Mouse (Mus musculus) embryonic facial prominence, embryonic 11.5 days (tissue): Measurements from ENCODE around the gene Parp14. TPM values are rescaled to one million over a fixed set of nuclear protein-coding genes. Genes with fewer than 3 reads are reported as not detected.
"Not testable (repeated sequence)": the region's sequence is repeated elsewhere in the genome, so short reads cannot be mapped to it uniquely, and the experiment has no call there.

Source experiments
- ATAC-seq: fragments of 200-750 bp; cut with Nextera tagmentation; replicated peaks from 2 replicates; pipeline ENCODE4 v1.8.0; 2017; ENCODE audit warnings: low read depth; ENCODE audit not compliant: insufficient number of reproducible peaks, low FRiP score, low TSS enrichment
- DNase-seq: peaks from one replicate; pipeline ENCODE4 v3.0.0-alpha.2; 2015; ENCODE audit warnings: low spot score
- H3K27ac ChIP-seq: fragments of 300-500 bp; sonication (generic); replicated peaks from 2 replicates; pipeline ENCODE4 v1.5.1; 2014; ENCODE audit warnings: mild to moderate bottlenecking, low read depth, low read length, control low read depth
- H3K27me3 ChIP-seq: fragments of 300-500 bp; sonication (generic); 2 replicates; pipeline ENCODE4 v1.6.1; 2014; ENCODE audit warnings: mild to moderate bottlenecking, low read length, moderate library complexity, mixed read lengths; ENCODE audit not compliant: control insufficient read depth, insufficient read depth
- H3K36me3 ChIP-seq: fragments of 300-500 bp; sonication (generic); replicated peaks from 2 replicates; pipeline ENCODE4 v1.6.1; 2014; ENCODE audit warnings: low read depth, mild to moderate bottlenecking, low read length, moderate library complexity, mixed read lengths; ENCODE audit not compliant: control insufficient read depth, insufficient read depth
- H3K4me1 ChIP-seq: fragments of 300-500 bp; sonication (generic); 2 replicates; pipeline ENCODE4 v1.6.1; 2014; ENCODE audit warnings: low read length, mixed read lengths; ENCODE audit not compliant: control insufficient read depth, insufficient read depth
- H3K4me2 ChIP-seq: fragments of 300-500 bp; sonication (generic); 2 replicates; pipeline ENCODE4 v1.6.1; 2014; ENCODE audit warnings: low read depth, mild to moderate bottlenecking, control low read depth, low read length, moderate library complexity
- H3K4me3 ChIP-seq: fragments of 300-500 bp; sonication (generic); 2 replicates; pipeline ENCODE4 v1.5.1; 2014; ENCODE audit warnings: low read depth, low read length, control low read depth
- H3K9ac ChIP-seq: fragments of 300-500 bp; sonication (generic); replicated peaks from 2 replicates; pipeline ENCODE4 v1.6.1; 2014; ENCODE audit warnings: mild to moderate bottlenecking, control low read depth, low read length
- H3K9me3 ChIP-seq: fragments of 300-500 bp; sonication (generic); replicated peaks from 2 replicates; pipeline ENCODE4 v1.6.1; 2016; ENCODE audit warnings: mild to moderate bottlenecking, low read length, inconsistent platforms, mixed read lengths; ENCODE audit not compliant: control insufficient read depth
- WGBS: fragments of 180-500 bp; shearing (Covaris S2); extraction: QIAGEN DNeasy Blood & Tissue Kit; methylation state at CpG from one replicate; pipeline ENCODE4 v1.1.7; 2014; 5-methylcytosine and 5-hydroxymethylcytosine counted together
- polyA plus RNA-seq: library from polyadenylated mRNA; unstranded; fragments of >200 nt; fragmentation: Nextera tagmentation; extraction: Ambion mirVana; gene quantifications from 2 replicates; pipeline ENCODE4 v1.2.1, GENCODE M21; 2014

Gene Parp14
- polyA plus RNA-seq, 1 experiment from 2014 or later = 0.29 TPM

DNA sequence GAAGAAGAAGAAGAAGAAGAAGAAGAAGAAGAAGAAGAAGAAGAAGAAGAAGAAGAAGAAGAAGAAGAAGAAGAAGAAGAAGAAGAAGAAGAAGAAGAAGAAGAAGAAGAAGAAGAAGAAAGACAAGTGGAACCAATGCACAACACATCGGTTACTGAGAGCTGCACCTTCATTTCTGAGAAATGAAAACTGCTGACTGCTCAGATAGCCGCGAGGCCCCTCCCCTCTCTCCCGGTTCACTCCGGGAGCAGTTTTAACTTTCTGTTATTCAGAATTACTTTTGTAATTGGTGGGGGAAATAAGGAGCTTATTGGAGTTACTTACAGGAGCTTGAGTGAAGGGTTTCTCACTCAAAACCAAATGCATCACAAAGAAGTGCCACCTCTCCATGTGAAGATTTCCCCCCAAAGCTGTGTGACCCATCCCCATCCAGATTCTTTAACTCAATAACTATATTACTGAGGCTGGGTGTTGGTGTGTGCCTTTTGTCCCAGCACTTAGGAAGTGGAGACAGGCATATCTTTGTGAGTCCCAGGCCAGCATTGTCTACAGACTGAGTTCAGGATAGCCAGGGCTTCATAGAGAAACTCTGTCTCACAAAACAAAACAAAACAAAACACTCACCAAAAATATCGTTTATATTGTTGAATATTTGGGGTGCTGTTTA is 34.6 kb upstream of the Parp14 start:
- no peaks in the 10 kb centered on the region for H3K4me1 ChIP-seq
- no peaks in the 10 kb centered on the region for H3K36me3 ChIP-seq
- no peak overlapping the region for H3K4me2 ChIP-seq
- no peaks in the 10 kb centered on the region for H3K9me3 ChIP-seq
- ATAC-seq (no peak), DNase-seq (no peak)
- H3K27me3 ChIP-seq = no peaks in the 10 kb centered on the region
- H3K27ac ChIP-seq = no peak overlapping the region
- no peak overlapping the region for H3K9ac ChIP-seq
- no peak overlapping the region for H3K4me3 ChIP-seq
- 79% methylated on average over 6 of the region's 6 CpGs for WGBS

DNA sequence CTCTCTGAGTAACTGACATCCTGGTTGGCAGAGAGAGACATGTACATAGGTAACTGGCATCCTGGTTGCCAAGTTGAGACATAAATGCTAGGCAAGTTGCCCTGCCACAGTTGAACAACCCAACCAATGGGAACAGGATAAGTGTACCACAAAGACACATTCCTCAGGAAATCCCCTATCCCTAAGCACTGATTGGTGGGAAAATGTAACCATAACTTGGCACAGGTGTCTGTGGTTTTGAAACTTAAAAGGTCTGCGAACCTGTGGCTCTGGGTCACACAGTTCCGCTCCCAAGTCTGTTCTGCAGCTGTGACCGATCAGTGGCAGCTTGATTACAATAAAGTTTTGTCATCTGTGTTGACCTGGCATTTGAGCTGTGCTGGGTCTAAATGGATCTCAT is 34.0 kb upstream of the Parp14 start:
- ATAC-seq = no peak

DNA sequence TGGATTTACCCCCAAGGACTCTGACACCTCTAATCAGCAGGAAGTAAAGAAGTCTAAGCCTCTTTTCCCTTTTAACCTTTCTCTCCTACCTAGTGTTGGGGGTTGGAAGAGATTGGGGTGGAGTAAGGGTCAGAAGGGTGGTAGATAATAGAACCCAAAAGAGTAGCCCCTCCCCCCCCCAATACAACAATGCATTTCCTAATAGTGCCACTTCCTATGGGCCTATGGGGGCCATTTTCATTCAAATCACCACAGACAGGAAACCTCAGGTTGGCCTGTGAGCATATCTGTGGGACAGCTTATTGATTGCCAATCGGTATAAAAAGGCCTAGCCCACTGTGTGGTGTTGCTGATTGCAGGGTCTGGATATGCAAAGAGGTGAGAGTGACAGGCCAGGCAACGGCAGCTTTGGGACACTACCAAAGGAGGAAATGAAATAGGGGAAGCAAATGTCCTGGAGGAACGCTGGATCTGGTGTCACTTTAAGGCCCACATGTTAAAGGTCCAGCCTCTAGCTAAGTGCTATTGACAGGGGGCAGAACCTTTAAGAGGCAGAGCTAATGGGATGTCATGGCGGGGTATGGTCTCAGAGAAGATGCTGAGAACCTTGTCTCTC is 32.9 kb upstream of the Parp14 start:
- H3K4me2 ChIP-seq = no peak overlapping the region
- ATAC-seq (no peak), DNase-seq (no peak)
- no peaks in the 10 kb centered on the region for H3K36me3 ChIP-seq
- H3K9ac ChIP-seq = no peak overlapping the region
- H3K4me3 ChIP-seq = no peak overlapping the region
- H3K9me3 ChIP-seq = no peaks in the 10 kb centered on the region
- WGBS = 66% methylated on average over 4 of the region's 4 CpGs
- no peaks in the 10 kb centered on the region for H3K27me3 ChIP-seq
- H3K27ac ChIP-seq = no peak overlapping the region
- H3K4me1 ChIP-seq = no peaks in the 10 kb centered on the region

More for the DNA sequence above, 34.0 kb upstream of the Parp14 start:
- H3K4me2 ChIP-seq = no peak overlapping the region
- no peaks in the 10 kb centered on the region for H3K36me3 ChIP-seq
- no peaks in the 10 kb centered on the region for H3K27me3 ChIP-seq
- 70% methylated on average over 3 of the region's 3 CpGs for WGBS
- H3K4me1 ChIP-seq = no peaks in the 10 kb centered on the region
- H3K9me3 ChIP-seq = no peaks in the 10 kb centered on the region
- no peak overlapping the region for H3K9ac ChIP-seq
- no peak overlapping the region for H3K27ac ChIP-seq
- H3K4me3 ChIP-seq = no peak overlapping the region
- no peak for DNase-seq

DNA sequence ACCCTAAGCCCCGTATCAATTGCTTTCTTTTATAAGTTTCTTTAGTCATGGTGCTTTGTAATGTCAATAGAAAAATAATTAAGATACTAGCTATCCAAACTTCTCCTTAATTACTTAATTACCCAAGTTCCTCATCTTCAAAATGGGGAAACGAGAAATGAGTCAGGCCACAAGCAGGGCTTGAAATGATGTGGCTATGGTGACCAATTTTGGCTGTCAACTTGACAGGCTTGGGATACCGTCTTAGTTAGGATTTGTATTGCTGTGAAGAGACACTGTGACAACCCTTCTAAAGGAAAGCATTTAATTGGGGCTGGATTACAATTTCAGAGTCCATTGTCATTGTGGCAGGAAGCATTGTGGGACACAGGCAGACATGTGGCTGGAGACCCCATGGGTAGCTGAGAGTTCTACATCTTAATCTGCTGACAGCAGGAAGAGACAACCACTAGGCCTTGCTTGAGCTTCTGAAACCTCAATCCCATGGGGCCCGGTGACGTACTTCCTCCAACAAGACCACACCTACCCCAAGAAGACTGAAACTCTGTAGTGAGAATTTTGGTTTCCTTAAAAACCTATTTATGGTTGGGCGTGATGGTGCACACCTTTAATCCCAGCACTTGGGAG is 31.8 kb upstream of the Parp14 start:
- Histone ChIP-seq H3K4me1 (no peaks in the 10 kb centered on the region), H3K9ac (no peak overlapping the region)
- 85% methylated on average over 6 of the region's 6 CpGs for WGBS

DNA sequence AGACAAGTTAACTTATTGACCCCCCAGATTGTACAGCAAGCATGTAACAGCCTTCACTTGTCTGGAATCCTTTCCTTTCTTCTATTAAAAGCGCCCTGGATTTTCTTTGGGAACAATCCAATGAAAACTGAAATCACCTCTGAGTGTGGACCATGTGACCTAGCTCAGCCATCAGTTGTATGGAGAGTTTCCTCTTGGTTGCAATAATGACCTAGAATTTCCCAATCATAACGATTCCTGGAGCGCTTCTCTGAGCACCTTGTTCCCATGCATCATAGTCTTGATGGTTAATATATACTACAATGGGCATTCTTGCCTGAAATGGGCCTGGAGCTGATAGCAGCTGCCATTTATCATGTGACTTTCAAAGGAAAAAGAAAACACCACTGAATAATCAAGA is 29.2 kb upstream of the Parp14 start:
- Histone ChIP-seq H3K36me3 (no peaks in the 10 kb centered on the region), H3K4me2 (no peak overlapping the region), H3K9me3 (no peaks in the 10 kb centered on the region), H3K27ac (no peak overlapping the region), H3K9ac (no peak overlapping the region), H3K27me3 (no peaks in the 10 kb centered on the region), H3K4me1 (no peaks in the 10 kb centered on the region), H3K4me3 (no peak overlapping the region)
- ATAC-seq (no peak), DNase-seq (no peak)
- 85% methylated on average over 3 of the region's 3 CpGs for WGBS

More for the DNA sequence above, 31.8 kb upstream of the Parp14 start:
- DNase-seq (no peak), ATAC-seq (no peak)
- Histone ChIP-seq H3K27me3 (no peaks in the 10 kb centered on the region), H3K27ac (no peak overlapping the region), H3K36me3 (no peaks in the 10 kb centered on the region), H3K4me2 (no peak overlapping the region), H3K9me3 (no peaks in the 10 kb centered on the region), H3K4me3 (no peak overlapping the region)

DNA sequence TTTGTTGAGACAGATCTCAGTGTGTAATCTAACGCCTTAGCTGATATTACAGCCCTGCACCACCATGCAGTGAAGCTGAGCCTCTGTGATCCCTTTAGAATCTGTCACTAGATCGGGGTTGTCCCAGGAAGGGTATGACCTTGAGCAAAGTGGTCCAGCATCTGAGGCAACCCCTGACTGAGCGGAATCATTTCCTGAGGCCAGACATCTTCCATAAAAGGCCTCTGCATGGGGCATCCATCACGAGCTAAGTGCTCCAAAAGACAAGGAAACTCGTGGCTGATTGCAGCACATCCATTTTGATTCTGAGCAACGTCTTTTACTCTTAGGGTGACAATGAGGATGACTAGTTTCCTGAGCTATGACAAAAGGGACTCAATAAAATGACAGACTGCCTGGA is 23.7 kb upstream of the Parp14 start:
- no peak for ATAC-seq
- H3K4me1 ChIP-seq = no peaks in the 10 kb centered on the region
- no peak overlapping the region for H3K9ac ChIP-seq
- no peak overlapping the region for H3K4me3 ChIP-seq
- H3K9me3 ChIP-seq = no peaks in the 10 kb centered on the region
- WGBS = 72% methylated on average over 6 of the region's 6 CpGs
- no peaks in the 10 kb centered on the region for H3K27me3 ChIP-seq
- no peak for DNase-seq
- no peak overlapping the region for H3K27ac ChIP-seq
- no peak overlapping the region for H3K4me2 ChIP-seq
- no peaks in the 10 kb centered on the region for H3K36me3 ChIP-seq

DNA sequence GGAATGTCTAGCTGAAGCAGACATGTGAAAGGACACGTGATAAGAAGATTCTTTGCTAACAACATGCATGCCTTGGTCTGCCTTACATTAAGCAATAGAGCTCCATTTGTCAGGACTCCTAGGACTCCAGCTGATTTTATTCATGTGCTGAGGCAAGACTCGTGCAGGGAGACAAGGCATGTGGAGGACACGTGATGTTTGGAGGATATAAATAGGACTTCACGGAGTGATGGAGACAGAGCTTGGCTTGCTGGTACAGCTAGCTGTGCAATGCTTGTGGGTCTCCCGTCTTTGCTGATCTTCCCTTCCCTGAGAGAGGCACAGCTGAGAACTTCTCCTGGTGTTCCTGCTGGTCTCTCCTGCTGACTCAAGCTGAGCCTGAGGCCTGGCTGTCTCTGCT is 20.3 kb upstream of the Parp14 start:
- H3K36me3 ChIP-seq, H3K4me1 ChIP-seq, H3K4me3 ChIP-seq, H3K27ac ChIP-seq, ATAC-seq, H3K27me3 ChIP-seq, H3K9me3 ChIP-seq, H3K9ac ChIP-seq, H3K4me2 ChIP-seq, DNase-seq: not testable (repeated sequence)
- WGBS = 79% methylated on average over 5 of the region's 5 CpGs

DNA sequence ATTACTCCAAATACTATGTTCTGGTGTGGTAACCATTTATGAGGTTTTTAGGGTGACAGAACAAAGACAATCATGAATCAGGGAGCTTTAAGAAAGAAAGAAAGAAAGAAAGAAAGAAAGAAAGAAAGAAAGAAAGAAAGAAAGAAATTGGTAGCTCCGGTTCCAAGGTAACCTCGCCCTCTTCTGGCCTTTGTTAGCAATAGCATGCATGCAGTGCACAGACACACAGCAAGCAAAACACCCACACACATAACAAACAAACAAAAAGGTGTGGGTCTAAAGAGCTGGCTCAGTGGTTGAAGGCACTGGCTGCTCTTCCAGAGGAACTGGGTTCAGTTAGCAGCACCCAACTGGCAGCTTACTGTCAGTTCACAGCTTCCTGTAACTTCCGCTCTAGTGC is 19.3 kb upstream of the Parp14 start:
- H3K27ac ChIP-seq = no peak overlapping the region
- no peaks in the 10 kb centered on the region for H3K9me3 ChIP-seq
- ATAC-seq (no peak), DNase-seq (no peak)
- no peaks in the 10 kb centered on the region for H3K36me3 ChIP-seq
- H3K4me2 ChIP-seq = no peak overlapping the region
- H3K4me3 ChIP-seq = no peak overlapping the region
- no peaks in the 10 kb centered on the region for H3K4me1 ChIP-seq
- H3K27me3 ChIP-seq = no peaks in the 10 kb centered on the region
- H3K9ac ChIP-seq = no peak overlapping the region
- WGBS = 74% methylated on average over 3 of the region's 3 CpGs
